Mouse (Mus musculus): Measurements from ENCODE around the gene Pdss1. TPM values are rescaled to one million over a fixed set of nuclear protein-coding genes. Genes with fewer than 3 reads are reported as not detected.

Gene Pdss1
- 30.4 and 31.9 TPM in 2 replicates for total RNA-seq (2012; rRNA removed)

DNA sequence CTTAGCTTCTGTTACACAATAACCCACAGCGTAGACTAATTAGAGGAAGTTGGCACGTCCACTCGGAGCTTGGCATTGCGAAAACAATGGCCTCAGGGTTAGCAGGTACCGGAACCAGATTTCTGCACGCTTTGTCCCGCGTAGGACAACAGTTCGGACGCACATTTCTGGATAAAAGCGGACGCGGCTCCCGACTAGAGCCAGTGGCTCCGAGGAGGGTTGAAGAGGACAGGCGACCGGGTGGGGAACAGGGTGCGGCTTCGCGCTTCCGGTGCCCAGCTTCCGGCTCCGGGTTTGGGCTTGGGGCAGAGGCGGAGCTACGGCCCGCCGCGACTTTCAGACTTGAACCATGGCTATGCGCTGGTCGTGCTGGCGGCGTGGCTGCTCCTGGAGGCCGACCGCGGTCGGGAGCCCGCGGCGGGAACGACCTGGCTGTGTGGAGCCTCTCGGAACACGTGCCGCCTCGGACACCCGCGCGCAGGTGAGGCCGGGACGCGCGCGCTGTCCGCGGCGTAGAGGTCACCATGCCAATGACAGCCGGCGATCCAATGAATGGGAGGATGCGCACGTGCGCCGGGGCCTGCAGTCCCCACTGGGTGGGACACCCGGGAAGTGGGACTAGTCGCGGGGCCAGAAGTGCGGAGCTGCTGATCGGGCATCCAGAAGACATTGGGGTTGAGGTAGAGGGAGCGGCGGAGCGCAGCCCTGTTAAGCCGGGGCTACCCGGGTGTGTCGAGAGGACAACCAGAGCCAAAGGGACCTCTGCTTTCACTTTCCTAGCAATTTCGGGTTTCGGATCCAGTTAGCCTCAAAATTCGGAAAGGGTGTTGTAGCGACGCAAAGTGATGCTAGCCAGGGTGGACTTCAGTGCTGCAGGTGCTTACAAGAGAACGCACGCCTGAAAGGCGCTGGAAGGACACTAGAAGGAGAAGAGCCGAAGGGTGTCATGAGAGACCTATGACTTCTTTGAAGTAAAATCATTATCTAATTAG is at the start of gene Pdss1:
Pdss1 (plus strand) TSS at position 241 of the 992 bp plus-strand sequence.
- DNase-seq (ENCODE audit: low read depth, low spot score), result peak; percentile 88
- in situ Hi-C loops (cut with MboI; ENCODE audit: low sequenced_read_pairs in 2 of 2, unreplicated experiment in 2 of 2), result no loop called here
- H3K4me1 ChIP-seq (ENCODE audit: control insufficient read depth in 2 of 2, insufficient read depth in 2 of 2, low read length in 2 of 2, poor library complexity in 1 of 2), result peaks cover 5 to 7% of the 10 kb centered on the region in 2 experiments; a peak in 2 of 4 replicates
- H3K36me3 ChIP-seq (ENCODE audit: control insufficient read depth, insufficient read depth, low read length, poor library complexity, severe bottlenecking), result no peaks in the 10 kb centered on the region
- H3K9ac ChIP-seq (ENCODE audit: insufficient read depth, low read depth, low read length, poor library complexity, severe bottlenecking), result peak within 1 kb of the TSS; percentile 85
- TF ChIP-seq ZNF384 (IDR thresholded peaks at IDR 0.05; ENCODE audit: low read depth, low read length), result no peak
- TF ChIP-seq CHD2 (IDR thresholded peaks at IDR 0.05; ENCODE audit: low read depth, low read length), result peak; percentile 61; the same call in 1 of the 2 replicates
- TF ChIP-seq HCFC1 (IDR thresholded peaks at IDR 0.05; ENCODE audit: borderline replicate concordance, insufficient read depth, low read length), result peak; percentile 84
- no peaks in the 10 kb centered on the region for H3K9me3 ChIP-seq (ENCODE audit: control insufficient read depth, insufficient read depth, low read depth, low read length)
- peak within 1 kb of the TSS; percentile 76 to 87 for H3K4me3 ChIP-seq (ENCODE audit: insufficient read depth in 1 of 2, low read depth in 1 of 2, low read length in 2 of 2, poor library complexity in 1 of 2, severe bottlenecking in 1 of 2)
- H3K27ac ChIP-seq (ENCODE audit: insufficient read depth, low read depth, low read length, poor library complexity, severe bottlenecking), result no peak within 1 kb of the TSS

DNA sequence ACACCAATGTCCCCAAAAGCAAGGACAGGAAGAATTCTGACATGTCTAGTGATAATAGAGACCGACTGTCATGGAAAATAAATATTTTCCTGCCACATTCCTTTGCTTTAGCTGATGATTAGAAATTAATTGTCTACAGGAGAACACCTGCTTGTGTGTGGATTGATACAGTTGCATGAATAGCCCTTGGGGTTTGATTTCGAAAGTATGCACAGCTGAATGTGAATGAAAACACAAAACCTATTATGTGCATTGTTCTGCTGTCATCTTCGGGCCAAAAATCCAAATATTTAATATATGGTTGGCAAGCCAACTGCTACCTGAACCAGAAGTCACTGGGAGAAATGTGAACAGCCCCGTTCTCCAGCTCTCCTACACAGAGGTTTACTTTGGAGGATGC is 43.4 kb upstream of the Pdss1 start:
- in situ Hi-C loops (cut with MboI; ENCODE audit: low sequenced_read_pairs in 2 of 2, unreplicated experiment in 2 of 2), result loop anchor here (25.0 kb wide), 2 partner anchors 890 to 915 kb away; no protein-coding TSS in a partner anchor
- Histone ChIP-seq H3K9ac (ENCODE audit: insufficient read depth, low read depth, low read length, poor library complexity, severe bottlenecking) (no peak overlapping the region), H3K4me3 (ENCODE audit: insufficient read depth in 1 of 2, low read depth in 1 of 2, low read length in 2 of 2, poor library complexity in 1 of 2, severe bottlenecking in 1 of 2) (no peak overlapping the region), H3K4me1 (ENCODE audit: control insufficient read depth in 2 of 2, insufficient read depth in 2 of 2, low read length in 2 of 2, poor library complexity in 1 of 2) (no peaks in the 10 kb centered on the region), H3K9me3 (ENCODE audit: control insufficient read depth, insufficient read depth, low read depth, low read length) (no peaks in the 10 kb centered on the region), H3K27ac (ENCODE audit: insufficient read depth, low read depth, low read length, poor library complexity, severe bottlenecking) (no peak overlapping the region), H3K36me3 (ENCODE audit: control insufficient read depth, insufficient read depth, low read length, poor library complexity, severe bottlenecking) (no peaks in the 10 kb centered on the region)
- DNase-seq (ENCODE audit: low read depth, low spot score), result no peak
- TF ChIP-seq MAFK (IDR thresholded peaks at IDR 0.05; ENCODE audit: insufficient read depth, low read depth, low read length), result no peak
- TF ChIP-seq ZNF384 (IDR thresholded peaks at IDR 0.05; ENCODE audit: low read depth, low read length), result no peak
- no peak for TF ChIP-seq HCFC1 (IDR thresholded peaks at IDR 0.05; ENCODE audit: borderline replicate concordance, insufficient read depth, low read length)
- no peak for TF ChIP-seq CHD2 (IDR thresholded peaks at IDR 0.05; ENCODE audit: low read depth, low read length)
- TF ChIP-seq ZC3H11A (IDR thresholded peaks at IDR 0.05; ENCODE audit: borderline replicate concordance, low read depth, low read length), result no peak

DNA sequence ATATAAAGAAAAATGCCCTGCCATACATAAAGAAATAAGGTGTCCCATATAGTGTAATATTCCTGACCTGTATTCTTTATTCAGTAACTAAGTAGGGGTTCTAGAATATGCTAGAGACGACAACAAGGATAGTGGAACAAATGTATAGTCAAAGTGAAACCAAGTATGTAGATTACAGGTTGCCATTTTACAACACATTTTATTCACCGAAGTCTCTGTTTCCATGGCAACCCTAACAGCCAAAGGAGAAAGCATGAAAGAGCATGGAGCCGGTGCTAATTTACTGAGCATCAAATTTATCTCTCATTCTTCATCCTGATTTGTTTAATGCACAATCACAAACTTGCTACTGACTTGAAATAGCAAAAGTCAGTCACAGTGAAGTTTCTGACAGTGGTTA is 37.8 kb upstream of the Pdss1 start:
- Histone ChIP-seq H3K9me3 (ENCODE audit: control insufficient read depth, insufficient read depth, low read depth, low read length) (no peaks in the 10 kb centered on the region), H3K4me3 (ENCODE audit: insufficient read depth in 1 of 2, low read depth in 1 of 2, low read length in 2 of 2, poor library complexity in 1 of 2, severe bottlenecking in 1 of 2) (no peak overlapping the region), H3K9ac (ENCODE audit: insufficient read depth, low read depth, low read length, poor library complexity, severe bottlenecking) (no peak overlapping the region), H3K27ac (ENCODE audit: insufficient read depth, low read depth, low read length, poor library complexity, severe bottlenecking) (no peak overlapping the region), H3K4me1 (ENCODE audit: control insufficient read depth in 2 of 2, insufficient read depth in 2 of 2, low read length in 2 of 2, poor library complexity in 1 of 2) (no peaks in the 10 kb centered on the region), H3K36me3 (ENCODE audit: control insufficient read depth, insufficient read depth, low read length, poor library complexity, severe bottlenecking) (no peaks in the 10 kb centered on the region)
- DNase-seq (ENCODE audit: low read depth, low spot score), result no peak
- TF ChIP-seq ZNF384 (IDR thresholded peaks at IDR 0.05; ENCODE audit: low read depth, low read length) (no peak), MAFK (IDR thresholded peaks at IDR 0.05; ENCODE audit: insufficient read depth, low read depth, low read length) (no peak), ZC3H11A (IDR thresholded peaks at IDR 0.05; ENCODE audit: borderline replicate concordance, low read depth, low read length) (no peak), CHD2 (IDR thresholded peaks at IDR 0.05; ENCODE audit: low read depth, low read length) (no peak), HCFC1 (IDR thresholded peaks at IDR 0.05; ENCODE audit: borderline replicate concordance, insufficient read depth, low read length) (no peak)
- in situ Hi-C loops (cut with MboI; ENCODE audit: low sequenced_read_pairs in 2 of 2, unreplicated experiment in 2 of 2), result loop anchor here (25.0 kb wide), 2 partner anchors 895 to 920 kb away; no protein-coding TSS in a partner anchor

DNA sequence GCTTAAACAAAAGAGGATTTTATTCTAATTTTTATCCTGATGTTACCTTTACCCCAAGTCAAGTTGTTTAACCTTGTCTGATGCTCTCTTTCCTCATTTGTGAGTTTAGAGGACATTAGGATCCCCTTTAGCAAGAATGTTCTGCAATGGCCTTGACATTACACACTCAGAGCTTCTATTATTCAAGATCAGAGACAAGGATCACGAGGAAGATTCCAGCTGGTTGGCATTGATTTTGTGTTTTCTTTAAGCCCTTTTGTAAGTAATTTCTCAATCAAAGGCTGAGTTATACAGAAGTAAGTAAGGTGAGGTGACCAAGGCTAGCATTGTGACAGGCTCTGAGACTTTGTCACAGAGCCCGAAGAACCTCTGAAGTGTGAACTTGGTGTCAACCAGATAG is 33.1 kb upstream of the Pdss1 start:
- Histone ChIP-seq H3K36me3 (ENCODE audit: control insufficient read depth, insufficient read depth, low read length, poor library complexity, severe bottlenecking) (no peaks in the 10 kb centered on the region), H3K9me3 (ENCODE audit: control insufficient read depth, insufficient read depth, low read depth, low read length) (no peaks in the 10 kb centered on the region), H3K4me3 (ENCODE audit: insufficient read depth in 1 of 2, low read depth in 1 of 2, low read length in 2 of 2, poor library complexity in 1 of 2, severe bottlenecking in 1 of 2) (no peak overlapping the region), H3K27ac (ENCODE audit: insufficient read depth, low read depth, low read length, poor library complexity, severe bottlenecking) (no peak overlapping the region), H3K9ac (ENCODE audit: insufficient read depth, low read depth, low read length, poor library complexity, severe bottlenecking) (no peak overlapping the region), H3K4me1 (ENCODE audit: control insufficient read depth in 2 of 2, insufficient read depth in 2 of 2, low read length in 2 of 2, poor library complexity in 1 of 2) (no peaks in the 10 kb centered on the region)
- in situ Hi-C loops (cut with MboI; ENCODE audit: low sequenced_read_pairs in 2 of 2, unreplicated experiment in 2 of 2), result loop anchor here (25.0 kb wide), 2 partner anchors 900 to 925 kb away; no protein-coding TSS in a partner anchor
- TF ChIP-seq CHD2 (IDR thresholded peaks at IDR 0.05; ENCODE audit: low read depth, low read length) (no peak), ZC3H11A (IDR thresholded peaks at IDR 0.05; ENCODE audit: borderline replicate concordance, low read depth, low read length) (no peak), ZNF384 (IDR thresholded peaks at IDR 0.05; ENCODE audit: low read depth, low read length) (no peak), MAFK (IDR thresholded peaks at IDR 0.05; ENCODE audit: insufficient read depth, low read depth, low read length) (no peak), HCFC1 (IDR thresholded peaks at IDR 0.05; ENCODE audit: borderline replicate concordance, insufficient read depth, low read length) (no peak)
- no peak for DNase-seq (ENCODE audit: low read depth, low spot score)
